Mouse (Mus musculus) liver, embryonic 12.5 days (tissue): ENCODE measurements around the gene Colec11. TPM values are rescaled to one million over a fixed set of nuclear protein-coding genes. Genes with fewer than 3 reads are reported as not detected.

Experiments
- ATAC-seq: fragments of 200-750 bp; cut with Nextera tagmentation; 2 replicates; pipeline ENCODE4 v1.8.0; 2017; ENCODE audit warnings: moderate number of reproducible peaks, mild to moderate bottlenecking, moderate library complexity
- H3K27ac ChIP-seq: fragments of 300-500 bp; sonication (generic); 2 replicates; pipeline ENCODE4 v1.5.1; 2016; ENCODE audit warnings: mild to moderate bottlenecking
- H3K27me3 ChIP-seq: fragments of 300-500 bp; sonication (generic); replicated peaks from 2 replicates; pipeline ENCODE4 v1.6.1; 2016; ENCODE audit warnings: mild to moderate bottlenecking, moderate library complexity
- H3K36me3 ChIP-seq: fragments of 300-500 bp; sonication (generic); 2 replicates; pipeline ENCODE4 v1.6.1; 2016; ENCODE audit warnings: mild to moderate bottlenecking, moderate library complexity
- H3K4me1 ChIP-seq: fragments of 300-500 bp; sonication (generic); 2 replicates; pipeline ENCODE4 v1.6.1; 2016
- H3K4me2 ChIP-seq: fragments of 300-500 bp; sonication (generic); 2 replicates; pipeline ENCODE4 v1.6.1; 2016; ENCODE audit warnings: mild to moderate bottlenecking, moderate library complexity
- H3K4me3 ChIP-seq: fragments of 300-500 bp; sonication (generic); 2 replicates; pipeline ENCODE4 v1.5.1; 2016; ENCODE audit warnings: mild to moderate bottlenecking, moderate library complexity
- H3K9ac ChIP-seq: fragments of 300-500 bp; sonication (generic); 2 replicates; pipeline ENCODE4 v1.6.1; 2016; ENCODE audit warnings: mild to moderate bottlenecking, moderate library complexity
- H3K9me3 ChIP-seq: fragments of 300-500 bp; sonication (generic); replicated peaks from 2 replicates; pipeline ENCODE4 v1.6.1; 2016; ENCODE audit warnings: mild to moderate bottlenecking, moderate library complexity
- WGBS: fragments of 180-500 bp; shearing (Covaris S2); methylation state at CpG from one replicate; pipeline ENCODE4 v1.1.7; 2016; ENCODE audit not compliant: insufficient replicate concordance; 5-methylcytosine and 5-hydroxymethylcytosine counted together
- polyA plus RNA-seq: library from polyadenylated mRNA; unstranded; fragments of >200 nt; fragmentation: Nextera tagmentation; extraction: Ambion mirVana; gene quantifications from 2 replicates; pipeline ENCODE4 v1.2.1, GENCODE M21; 2016

Colec11 gene
- polyA plus RNA-seq = 17.3 and 18.0 TPM in 2 replicates

DNA sequence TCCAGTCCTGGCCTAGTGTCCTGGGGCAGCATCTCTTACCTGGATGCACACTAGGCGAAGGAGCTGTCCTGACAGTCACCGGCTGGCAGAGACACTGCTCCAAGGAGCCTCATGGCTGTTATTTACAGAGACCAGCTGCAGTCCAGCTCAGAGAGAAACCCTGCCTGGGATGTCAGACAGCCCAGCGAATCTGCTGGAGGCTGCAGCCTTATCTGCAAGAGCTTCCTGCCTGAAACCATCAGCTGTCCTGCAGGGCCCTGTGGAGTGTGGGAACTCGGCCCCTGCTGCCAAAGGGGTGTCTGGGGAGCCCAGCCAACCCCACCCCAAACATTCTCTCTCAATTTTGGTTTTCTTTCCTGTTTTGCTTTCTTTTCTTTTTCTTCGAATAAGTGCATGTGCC is at the start of gene Colec11:
TSS of gene Colec11 (minus strand) at position 183 of the 400 bp plus-strand sequence.
- Histone ChIP-seq H3K4me2 (peak within 1 kb of the TSS; percentile 28), H3K9me3 (no peaks in the 10 kb centered on the region), H3K9ac (peak within 1 kb of the TSS; percentile 14; the same call in 1 of the 2 replicates), H3K4me1 (peaks cover 24% of the 10 kb centered on the region), H3K27ac (peak within 1 kb of the TSS; percentile 5; the same call in 1 of the 2 replicates), H3K4me3 (0 out of 2 replicates have a peak within 1 kb of the TSS, but pooled peaks have one; percentile 8), H3K27me3 (no peaks in the 10 kb centered on the region), H3K36me3 (peaks cover 2% of the 10 kb centered on the region)
- ATAC-seq = 0 out of 2 replicates have a peak, but pooled peaks have one; percentile 8
- WGBS = 11% methylated on average over 5 of the region's 5 CpGs

DNA sequence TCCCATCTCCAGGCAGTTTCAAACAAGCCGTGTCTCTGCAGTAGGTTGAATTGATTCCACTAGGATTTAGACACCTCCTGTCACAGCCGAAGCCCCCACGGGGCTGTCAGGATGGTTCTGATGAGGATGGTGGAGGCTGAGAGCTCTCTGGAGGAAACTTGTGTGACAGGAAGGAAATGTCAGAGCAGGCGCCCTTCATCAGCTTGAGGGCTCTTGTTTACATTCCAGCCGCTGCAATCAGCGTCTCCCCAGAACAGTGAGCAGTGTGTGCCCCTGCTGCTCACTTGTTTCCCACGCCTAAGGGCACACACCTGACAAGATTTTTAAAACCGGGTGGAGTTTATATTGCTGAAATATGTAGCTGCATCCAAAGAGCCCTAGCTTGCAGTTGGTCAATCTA is 44.1 kb upstream of the Colec11 start:
- 0 out of 2 replicates have a peak overlapping the region, but pooled peaks have one; percentile 4 for H3K4me2 ChIP-seq
- H3K4me3 ChIP-seq = no peak overlapping the region
- no peaks in the 10 kb centered on the region for H3K9me3 ChIP-seq
- H3K27ac ChIP-seq = no peak overlapping the region
- peak; percentile 24; the same call in 1 of the 2 replicates for ATAC-seq
- no peaks in the 10 kb centered on the region for H3K27me3 ChIP-seq
- no peaks in the 10 kb centered on the region for H3K36me3 ChIP-seq
- 25% methylated on average over 8 of the region's 8 CpGs for WGBS
- H3K9ac ChIP-seq = no peak overlapping the region
- H3K4me1 ChIP-seq = peaks cover 13% of the 10 kb centered on the region

DNA sequence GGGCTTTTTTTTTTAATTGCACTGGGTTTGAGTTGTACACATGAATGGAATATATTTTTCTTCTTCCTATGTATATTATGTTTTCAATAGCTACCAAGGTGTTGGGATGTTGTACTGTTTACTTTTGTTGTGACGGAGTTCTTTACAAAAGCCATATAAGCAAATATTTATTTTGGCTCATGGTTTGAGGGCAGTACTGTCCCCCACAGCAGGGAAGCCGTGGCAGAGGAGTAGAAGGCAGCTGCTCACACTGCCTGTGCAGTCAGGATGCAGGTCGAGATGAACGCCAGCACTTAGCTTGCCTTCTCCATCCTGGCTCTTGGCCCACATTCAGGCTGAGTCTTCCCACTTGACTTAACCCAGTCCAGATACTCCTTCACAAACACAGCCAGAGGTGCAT is 43.6 kb upstream of the Colec11 start:
- Histone ChIP-seq H3K27me3 (no peaks in the 10 kb centered on the region), H3K4me1 (peaks cover 13% of the 10 kb centered on the region), H3K9me3 (no peaks in the 10 kb centered on the region), H3K9ac (no peak overlapping the region), H3K4me2 (no peak overlapping the region), H3K4me3 (no peak overlapping the region), H3K27ac (no peak overlapping the region), H3K36me3 (no peaks in the 10 kb centered on the region)
- 61% methylated on average over 4 of the region's 4 CpGs for WGBS
- no peak for ATAC-seq

DNA sequence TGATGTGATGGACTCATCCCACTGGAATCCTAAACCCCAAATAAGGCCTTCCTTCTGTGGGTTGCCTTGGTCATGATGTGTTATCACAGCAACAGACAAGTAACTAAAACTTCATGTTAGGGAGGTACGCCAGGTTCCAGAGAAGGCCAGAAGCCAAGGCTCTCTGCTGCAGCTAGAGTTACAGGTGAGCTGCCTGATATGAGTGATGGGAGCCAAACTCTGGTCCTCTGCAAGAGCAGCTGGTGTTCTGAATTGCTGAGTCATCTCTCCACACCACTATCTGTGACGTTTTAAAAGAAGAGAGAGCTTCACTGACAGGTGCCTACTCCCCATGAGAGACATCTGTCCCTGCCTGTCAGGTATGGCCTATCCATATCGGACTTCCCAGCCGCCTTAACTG is 39.5 kb upstream of the Colec11 start:
- no peak overlapping the region for H3K4me2 ChIP-seq
- 58% methylated on average over 4 of the region's 4 CpGs for WGBS
- no peak for ATAC-seq
- peaks cover 36% of the 10 kb centered on the region for H3K36me3 ChIP-seq
- no peaks in the 10 kb centered on the region for H3K27me3 ChIP-seq
- no peak overlapping the region for H3K27ac ChIP-seq
- peaks cover 11% of the 10 kb centered on the region for H3K4me1 ChIP-seq
- H3K4me3 ChIP-seq = no peak overlapping the region
- H3K9ac ChIP-seq = no peak overlapping the region
- no peaks in the 10 kb centered on the region for H3K9me3 ChIP-seq

DNA sequence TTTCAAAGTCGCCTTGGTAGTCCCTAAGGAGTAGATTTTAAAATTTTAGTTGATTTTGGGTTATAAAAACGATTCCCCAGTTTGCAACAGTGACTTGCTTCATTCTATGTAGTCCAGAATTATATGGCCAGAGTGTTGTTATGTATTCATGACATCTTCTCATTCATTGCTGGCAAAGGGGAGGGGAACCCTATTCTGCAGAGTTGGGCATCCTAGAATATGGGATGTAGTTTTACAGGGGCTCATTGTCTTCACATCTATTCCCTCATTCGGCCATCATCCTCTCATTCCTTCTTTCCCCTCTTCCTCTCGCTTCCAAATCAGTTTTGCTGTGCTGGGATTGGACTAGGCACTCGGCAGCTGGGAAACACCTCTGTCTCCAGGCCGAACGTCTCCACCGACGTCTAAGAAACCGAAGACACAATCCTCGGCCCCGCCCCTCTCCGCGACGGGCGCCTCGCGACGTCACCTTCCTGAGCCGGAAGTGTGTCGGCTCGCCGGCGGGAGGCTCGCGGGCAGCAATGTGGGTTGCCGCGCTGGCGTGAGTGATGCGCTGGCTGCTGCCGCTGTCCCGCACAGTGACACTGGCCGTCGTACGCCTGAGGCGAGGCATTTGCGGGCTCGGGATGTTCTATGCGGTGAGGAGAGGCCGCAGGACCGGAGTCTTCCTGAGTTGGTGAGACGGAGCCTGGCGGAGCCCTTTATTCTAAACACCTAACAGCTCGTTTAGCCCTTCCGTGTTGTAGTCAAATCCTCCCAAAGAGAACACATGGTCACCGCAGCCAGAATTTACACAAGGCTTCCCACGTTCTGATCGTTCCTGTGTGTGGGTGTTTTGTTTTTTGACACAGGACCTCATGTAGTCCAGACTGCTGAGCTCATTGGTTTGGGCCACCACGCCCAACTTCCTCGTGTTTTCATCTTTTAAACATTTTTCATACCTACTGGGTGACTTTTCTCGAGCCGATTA is 26.2 kb upstream of the Colec11 start, which contains the start of gene Rnaseh1:
TSS of gene Rnaseh1 (plus strand) at position 462 of the 970 bp plus-strand sequence.
- no peaks in the 10 kb centered on the region for H3K9me3 ChIP-seq
- peaks cover 16% of the 10 kb centered on the region for H3K4me1 ChIP-seq
- H3K4me2 ChIP-seq = peak within 1 kb of the TSS; percentile 80
- H3K36me3 ChIP-seq = peaks cover 26% of the 10 kb centered on the region
- H3K4me3 ChIP-seq = peak within 1 kb of the TSS; percentile 88
- 3% methylated on average over 52 of the region's 52 CpGs for WGBS
- H3K27ac ChIP-seq = peak within 1 kb of the TSS; percentile 55; the same call in 1 of the 2 replicates
- H3K27me3 ChIP-seq = peaks cover 11% of the 10 kb centered on the region; the same call in 1 of the 2 replicates
- ATAC-seq = peak; percentile 92
- peak within 1 kb of the TSS; percentile 80 for H3K9ac ChIP-seq

DNA sequence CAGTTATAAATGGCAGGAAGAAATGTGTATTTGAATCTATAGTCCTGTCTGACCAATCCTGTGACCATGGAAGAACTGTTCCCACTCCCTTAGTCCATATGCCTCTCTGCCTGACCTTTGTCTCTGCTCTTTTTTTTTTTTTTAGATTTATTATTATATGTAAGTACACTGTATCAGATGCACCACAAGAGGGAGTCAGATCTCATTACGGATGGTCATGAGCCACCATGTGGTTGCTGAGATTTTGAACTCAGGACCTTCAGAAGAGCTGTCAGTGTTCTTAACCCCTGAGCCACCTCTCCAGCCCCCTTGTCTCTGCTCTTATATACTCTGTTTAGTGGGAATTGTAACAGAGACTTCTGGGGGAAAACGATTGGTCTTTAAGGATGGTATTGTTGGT is 15.6 kb upstream of the Colec11 start:
- no peak overlapping the region for H3K4me2 ChIP-seq
- H3K27ac ChIP-seq = no peak overlapping the region
- peaks cover 8% of the 10 kb centered on the region for H3K27me3 ChIP-seq
- ATAC-seq = no peak
- peaks cover 11% of the 10 kb centered on the region for H3K36me3 ChIP-seq
- H3K4me3 ChIP-seq = no peak overlapping the region
- peaks cover 23% of the 10 kb centered on the region for H3K4me1 ChIP-seq
- H3K9ac ChIP-seq = no peak overlapping the region
- H3K9me3 ChIP-seq = no peaks in the 10 kb centered on the region
- 45% methylated on average over 2 of the region's 2 CpGs for WGBS

DNA sequence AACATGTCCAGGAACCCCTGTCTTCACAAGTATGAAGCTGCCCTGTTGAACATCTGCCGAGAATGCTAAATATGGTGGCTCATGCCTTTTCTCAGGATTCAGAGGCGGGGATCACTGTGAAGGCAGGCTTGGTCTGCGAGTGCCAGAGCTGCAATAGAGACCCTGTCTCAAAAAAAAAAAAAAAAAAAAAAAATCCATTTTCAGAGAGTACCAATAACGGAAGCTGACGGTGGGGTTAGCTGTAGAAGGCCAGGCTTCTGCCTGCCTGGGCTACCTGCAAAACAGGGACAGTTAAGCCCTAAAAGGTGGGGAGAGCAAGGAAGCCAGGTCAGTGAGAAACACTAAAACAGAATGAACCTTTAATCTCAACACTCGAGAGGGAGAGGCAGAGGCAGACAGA is 13.4 kb upstream of the Colec11 start:
- H3K27me3 ChIP-seq = no peaks in the 10 kb centered on the region
- peak overlapping the region; percentile 90 for H3K4me2 ChIP-seq
- WGBS = 51% methylated on average over 6 of the region's 6 CpGs
- peaks cover 45% of the 10 kb centered on the region for H3K4me1 ChIP-seq
- no peak for ATAC-seq
- peak overlapping the region; percentile 91 for H3K4me3 ChIP-seq
- peak overlapping the region; percentile 73 for H3K9ac ChIP-seq
- no peaks in the 10 kb centered on the region for H3K9me3 ChIP-seq
- peaks cover 34% of the 10 kb centered on the region for H3K36me3 ChIP-seq
- peak overlapping the region; percentile 76; the same call in 1 of the 2 replicates for H3K27ac ChIP-seq

DNA sequence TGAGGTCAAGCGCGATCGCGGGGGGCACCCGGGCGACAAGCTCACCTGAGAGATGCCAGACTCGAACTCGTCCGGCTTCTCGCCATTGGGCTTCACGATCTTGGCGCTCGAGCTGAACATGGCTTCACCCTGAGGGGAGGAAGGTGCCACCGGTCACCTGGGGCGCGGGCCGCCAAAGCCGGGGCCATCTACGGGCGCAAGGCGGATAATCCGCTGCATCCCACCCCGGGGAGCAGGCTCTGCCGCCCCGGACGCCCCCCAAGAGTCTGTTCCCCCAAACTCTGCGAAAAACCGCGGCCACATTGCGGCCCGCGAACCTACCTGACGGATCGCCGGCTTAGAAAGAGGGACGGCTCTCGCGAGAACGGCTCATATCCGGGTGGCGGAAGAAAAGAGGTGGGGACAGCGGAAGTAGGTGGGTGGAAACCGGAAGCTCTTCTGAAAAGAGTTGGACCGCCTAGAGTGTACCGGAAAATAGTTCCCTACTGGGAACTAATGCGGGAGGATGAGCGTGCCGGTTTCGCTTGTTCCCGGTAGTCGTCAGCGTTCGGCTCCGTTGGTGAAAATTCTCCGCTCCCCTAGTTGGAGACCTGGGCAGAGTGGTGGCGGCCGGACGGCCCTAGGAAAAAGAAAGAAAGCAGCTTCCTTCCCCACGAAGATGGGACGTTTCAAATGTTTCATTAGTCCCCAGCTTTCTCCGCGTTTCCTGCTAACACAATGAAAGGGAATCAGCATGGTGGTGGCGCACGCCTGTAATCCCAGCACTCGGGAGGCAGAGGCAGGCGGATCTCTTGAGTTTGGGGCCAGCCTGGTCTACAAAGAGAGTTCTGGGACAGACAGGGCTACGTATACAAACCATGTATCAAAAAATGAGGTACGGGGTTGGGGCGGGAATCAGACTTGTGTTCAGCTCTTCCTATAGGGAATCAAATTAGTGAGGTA is 12.6 kb upstream of the Colec11 start, which contains the start of gene Rps7:
TSS of gene Rps7 (minus strand) at position 419 of the 942 bp plus-strand sequence.
- H3K27ac ChIP-seq = peak within 1 kb of the TSS; percentile 89
- no peaks in the 10 kb centered on the region for H3K9me3 ChIP-seq
- peak within 1 kb of the TSS; percentile 90 for H3K4me2 ChIP-seq
- no peaks in the 10 kb centered on the region for H3K27me3 ChIP-seq
- H3K4me1 ChIP-seq = peaks cover 50% of the 10 kb centered on the region
- peaks cover 41% of the 10 kb centered on the region for H3K36me3 ChIP-seq
- ATAC-seq = peak; percentile 95
- WGBS = 3% methylated on average over 69 of the region's 69 CpGs
- H3K9ac ChIP-seq = peak within 1 kb of the TSS; percentile 98
- H3K4me3 ChIP-seq = peak within 1 kb of the TSS; percentile 91

DNA sequence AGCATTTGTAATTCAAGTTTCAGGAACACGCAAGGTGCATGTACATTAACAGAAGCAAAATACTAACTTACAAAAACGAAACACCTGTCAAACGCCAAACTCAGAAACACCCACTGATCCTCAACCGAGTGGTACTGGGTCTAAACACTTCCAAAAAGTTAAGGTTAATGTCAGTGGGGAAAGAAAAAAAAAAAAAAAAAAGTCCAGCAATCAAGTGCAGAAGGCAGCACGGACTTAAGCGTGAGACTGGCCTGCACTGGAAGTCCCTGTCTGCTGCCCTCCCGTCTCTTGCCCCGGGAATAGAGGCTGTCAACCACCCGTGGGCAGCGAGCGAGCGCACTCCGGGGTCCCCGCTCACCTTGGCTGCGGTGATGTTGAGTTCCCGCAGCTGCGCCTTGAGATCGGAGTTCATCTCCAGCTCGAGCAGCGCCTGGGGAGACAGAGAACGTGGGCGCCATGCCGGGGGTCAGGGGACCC is 11.9 kb upstream of the Colec11 start:
- Histone ChIP-seq H3K9ac (peak overlapping the region; percentile 98), H3K4me2 (peak overlapping the region; percentile 90), H3K27ac (peak overlapping the region; percentile 89), H3K4me1 (peaks cover 57% of the 10 kb centered on the region), H3K9me3 (no peaks in the 10 kb centered on the region), H3K4me3 (peak overlapping the region; percentile 91), H3K36me3 (peaks cover 48% of the 10 kb centered on the region), H3K27me3 (no peaks in the 10 kb centered on the region)
- ATAC-seq = no peak
- WGBS = under 1% methylated on average over 23 of the region's 23 CpGs

DNA sequence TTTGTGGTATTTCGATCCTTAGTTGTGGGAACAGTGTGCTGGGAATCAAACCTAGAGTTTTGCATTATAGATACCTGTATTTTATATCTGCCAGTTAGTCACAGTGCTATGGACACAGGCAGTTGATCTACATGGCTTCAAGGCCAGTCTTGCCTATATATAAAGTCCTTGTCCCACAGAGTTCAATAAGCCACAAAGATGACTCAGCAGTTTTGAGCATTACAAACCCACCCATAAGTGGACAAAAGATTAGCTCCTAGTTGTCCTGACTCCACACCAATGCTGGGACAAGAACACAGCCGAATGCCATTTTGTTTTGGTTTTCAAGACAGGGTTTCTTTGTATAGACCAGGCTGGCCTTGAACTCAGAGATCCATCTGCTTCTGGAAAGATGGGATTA is 5.3 kb upstream of the Colec11 start:
- Histone ChIP-seq H3K9ac (no peak overlapping the region), H3K4me2 (no peak overlapping the region), H3K4me1 (peaks cover 48% of the 10 kb centered on the region), H3K9me3 (no peaks in the 10 kb centered on the region), H3K27ac (peak overlapping the region; percentile 50), H3K27me3 (no peaks in the 10 kb centered on the region), H3K4me3 (no peak overlapping the region), H3K36me3 (peaks cover 54% of the 10 kb centered on the region)
- 69% methylated on average over 2 of the region's 2 CpGs for WGBS
- peak; percentile 33; the same call in 1 of the 2 replicates for ATAC-seq

DNA sequence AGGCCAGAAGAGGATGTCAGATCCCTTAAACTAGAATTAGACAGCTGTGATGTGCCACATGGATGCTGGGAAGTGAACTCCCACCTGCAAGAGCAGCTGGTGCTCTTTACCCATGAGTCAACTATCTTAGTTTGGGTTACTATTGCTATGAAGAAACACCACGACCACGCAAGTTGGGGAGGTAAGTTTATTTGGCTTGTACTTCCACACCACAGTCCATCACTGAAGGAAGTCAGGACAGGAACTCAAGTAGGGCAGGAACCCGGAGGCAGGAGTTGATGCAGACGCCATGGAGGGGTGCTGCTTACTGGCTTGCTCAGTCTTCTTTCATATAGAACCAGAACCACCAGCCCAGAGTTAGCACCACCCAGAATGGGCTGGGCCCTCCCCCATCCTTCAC is 3.9 kb upstream of the Colec11 start:
- no peaks in the 10 kb centered on the region for H3K9me3 ChIP-seq
- H3K27ac ChIP-seq = no peak overlapping the region
- ATAC-seq = no peak
- no peaks in the 10 kb centered on the region for H3K27me3 ChIP-seq
- H3K4me2 ChIP-seq = no peak overlapping the region
- 47% methylated on average over 4 of the region's 4 CpGs for WGBS
- no peak overlapping the region for H3K4me3 ChIP-seq
- peaks cover 48% of the 10 kb centered on the region for H3K4me1 ChIP-seq
- peaks cover 41% of the 10 kb centered on the region for H3K36me3 ChIP-seq
- H3K9ac ChIP-seq = no peak overlapping the region
